Mouse (Mus musculus): ENCODE measurements around the gene Spc24. TPM values are rescaled to one million over a fixed set of nuclear protein-coding genes. Genes with fewer than 3 reads are reported as not detected.

Spc24 gene
- polyA plus RNA-seq (2015; fragmentation: Illumina TruSeq; extraction: RNeasy Lipid Tissue Mini Kit (QIAGEN cat#74804); ENCODE audit: low read depth, low replicate concordance), result 3.1 TPM

DNA sequence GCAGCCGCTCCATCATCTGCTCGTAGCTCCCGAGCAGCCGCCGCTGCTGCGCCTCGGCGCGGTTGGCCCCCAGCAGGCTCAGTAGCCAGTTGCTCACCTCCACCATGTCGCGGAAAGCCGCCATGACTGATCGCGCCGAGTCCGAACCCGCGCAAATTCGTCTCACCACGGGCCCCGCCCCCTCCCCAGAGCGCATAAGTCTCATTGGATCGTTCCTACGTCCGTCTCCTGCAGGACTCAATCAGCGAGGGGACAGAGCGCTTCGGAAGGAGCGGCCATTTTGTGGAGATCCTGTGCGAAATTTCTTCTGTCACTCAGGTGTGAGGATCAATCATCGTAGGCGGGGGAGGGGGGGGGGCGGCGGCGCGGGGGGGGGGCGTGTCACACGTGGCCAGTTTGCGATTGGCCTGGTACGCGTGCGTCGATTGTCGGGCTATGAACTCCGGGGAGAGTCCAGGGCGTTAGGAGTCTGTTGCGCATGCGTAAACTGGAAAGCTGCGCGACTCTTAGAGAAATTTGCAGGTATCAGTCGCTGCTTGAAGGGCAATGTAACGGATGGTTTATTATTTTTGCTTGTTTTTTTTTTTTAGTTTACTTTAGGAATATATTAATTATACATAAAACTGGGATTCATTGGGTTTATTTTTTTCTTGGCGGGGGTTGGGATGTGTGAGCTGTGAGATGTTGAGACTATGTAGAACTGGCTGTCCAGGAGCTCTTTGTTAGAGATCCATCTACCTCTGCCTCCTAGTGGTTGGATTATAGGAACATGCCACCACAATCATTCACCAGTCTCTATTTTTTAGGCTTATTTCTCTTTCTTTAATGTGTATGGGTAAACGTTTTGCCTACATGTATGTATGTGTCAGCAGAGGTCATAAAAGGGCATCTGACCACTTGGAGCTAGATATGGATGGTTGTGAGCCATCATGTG, at the start of gene Spc24:
Spc24 (minus strand) TSS at position 149 of the 934 bp plus-strand sequence.

DNA sequence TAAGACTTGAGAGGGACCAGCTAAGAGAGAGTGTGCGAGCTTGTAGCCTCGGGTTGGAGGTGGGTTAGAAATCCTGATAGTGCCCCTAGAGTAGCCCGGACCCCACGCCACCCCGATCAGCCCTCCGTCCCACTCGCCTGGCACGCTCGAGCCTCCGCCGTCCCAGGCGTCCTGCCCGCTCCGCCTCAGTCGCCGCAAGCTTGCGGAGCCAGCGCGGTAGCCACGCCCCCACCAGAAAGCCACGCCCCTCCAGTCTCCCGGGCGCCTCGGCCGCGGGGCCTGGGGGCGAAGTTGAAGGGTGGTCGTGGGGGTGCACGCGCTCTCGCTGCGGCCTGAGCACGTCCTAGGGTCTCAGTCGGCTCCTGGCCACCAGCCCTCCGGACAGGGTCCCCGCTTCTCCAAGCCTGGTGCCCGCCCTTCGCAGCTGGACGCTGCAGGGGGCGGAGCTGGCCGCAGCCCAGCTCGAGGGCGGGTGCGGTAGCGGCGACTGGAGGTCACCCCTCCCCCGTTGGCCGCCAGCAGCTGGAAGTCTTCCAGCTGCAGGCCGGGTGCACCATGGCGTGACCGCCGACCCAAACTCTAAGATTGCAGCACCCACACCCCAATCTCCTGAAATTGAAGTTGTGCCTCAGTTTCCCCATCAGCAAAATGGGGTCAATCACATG, 38.4 kb upstream of the Spc24 start, which contains the start of gene Kank2:
Kank2 (minus strand) TSS at position 400 of the 665 bp plus-strand sequence.

DNA sequence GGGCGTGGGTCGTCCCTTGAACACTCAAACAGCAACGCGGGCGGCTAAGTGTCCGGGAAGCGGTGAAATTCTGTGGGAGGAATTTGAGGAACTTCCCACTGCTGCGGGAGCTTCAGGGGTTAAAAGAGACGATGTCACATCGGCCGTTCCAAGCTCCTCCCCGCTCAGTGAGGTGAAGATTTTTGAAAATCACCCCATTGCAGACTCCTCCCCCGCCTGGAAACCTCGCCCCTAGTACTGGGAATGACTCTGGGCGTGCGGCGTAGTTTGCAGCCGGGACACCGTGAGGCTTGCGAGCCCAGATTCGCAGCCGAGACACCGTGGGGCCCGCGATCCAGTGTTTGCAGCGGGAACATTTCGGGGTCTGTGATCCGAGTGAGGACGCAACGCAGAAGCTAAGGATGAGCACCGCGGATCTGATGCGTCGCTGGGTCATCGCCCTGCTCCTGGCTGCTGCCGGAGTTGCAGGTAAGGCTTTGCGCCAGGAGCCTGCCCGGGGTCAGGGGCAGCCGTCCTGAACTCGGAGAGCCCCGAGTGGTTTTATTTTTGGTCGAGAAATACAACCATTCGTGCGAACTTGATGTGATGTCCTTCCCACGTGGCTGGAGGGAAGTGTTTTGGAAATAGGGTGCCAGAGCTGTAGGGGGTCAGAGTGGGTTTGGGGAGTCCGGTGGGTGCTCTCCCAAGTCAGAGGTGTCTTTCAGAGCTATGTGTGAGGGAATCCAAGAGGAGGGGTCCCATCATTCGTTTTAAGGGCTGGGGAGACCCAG, 36.5 kb downstream of the Spc24 start, which contains the start of gene Ldlr:
Ldlr (plus strand) TSS at position 107 of the 770 bp plus-strand sequence.

Other genes with a start within 250 kb of the Spc24 start
- gene AB124611, start 234.1 kb downstream of the Spc24 start, polyA plus RNA-seq (2015; fragmentation: Illumina TruSeq; extraction: RNeasy Lipid Tissue Mini Kit (QIAGEN cat#74804); ENCODE audit: low read depth, low replicate concordance), result 0.88 TPM
- 48.7 TPM for gene Carm1, start 213.4 kb downstream of the Spc24 start, polyA plus RNA-seq (2015; fragmentation: Illumina TruSeq; extraction: RNeasy Lipid Tissue Mini Kit (QIAGEN cat#74804); ENCODE audit: low read depth, low replicate concordance)
- gene Timm29, start 167.6 kb downstream of the Spc24 start, polyA plus RNA-seq (2015; fragmentation: Illumina TruSeq; extraction: RNeasy Lipid Tissue Mini Kit (QIAGEN cat#74804); ENCODE audit: low read depth, low replicate concordance), result 49.5 TPM
- 24.2 TPM for gene Yipf2, start 167.5 kb downstream of the Spc24 start, polyA plus RNA-seq (2015; fragmentation: Illumina TruSeq; extraction: RNeasy Lipid Tissue Mini Kit (QIAGEN cat#74804); ENCODE audit: low read depth, low replicate concordance)
- gene Smarca4, start 144.1 kb downstream of the Spc24 start, polyA plus RNA-seq (2015; fragmentation: Illumina TruSeq; extraction: RNeasy Lipid Tissue Mini Kit (QIAGEN cat#74804); ENCODE audit: low read depth, low replicate concordance), result 58.5 TPM
- gene Ldlr, start 36.8 kb downstream of the Spc24 start, polyA plus RNA-seq (2015; fragmentation: Illumina TruSeq; extraction: RNeasy Lipid Tissue Mini Kit (QIAGEN cat#74804); ENCODE audit: low read depth, low replicate concordance), result 12.1 TPM
- gene Kank2, start 38.4 kb upstream of the Spc24 start, polyA plus RNA-seq (2015; fragmentation: Illumina TruSeq; extraction: RNeasy Lipid Tissue Mini Kit (QIAGEN cat#74804); ENCODE audit: low read depth, low replicate concordance), result 6.3 TPM
- gene Angptl8, start 75.2 kb upstream of the Spc24 start, polyA plus RNA-seq (2015; fragmentation: Illumina TruSeq; extraction: RNeasy Lipid Tissue Mini Kit (QIAGEN cat#74804); ENCODE audit: low read depth, low replicate concordance), result not detected
- gene Dock6, start 92.3 kb upstream of the Spc24 start, polyA plus RNA-seq (2015; fragmentation: Illumina TruSeq; extraction: RNeasy Lipid Tissue Mini Kit (QIAGEN cat#74804); ENCODE audit: low read depth, low replicate concordance), result 14.2 TPM
- 6.5 TPM for gene Rab3d, start 157.9 kb upstream of the Spc24 start, polyA plus RNA-seq (2015; fragmentation: Illumina TruSeq; extraction: RNeasy Lipid Tissue Mini Kit (QIAGEN cat#74804); ENCODE audit: low read depth, low replicate concordance)
- 17.4 TPM for gene Ccdc159, start 167.2 kb upstream of the Spc24 start, polyA plus RNA-seq (2015; fragmentation: Illumina TruSeq; extraction: RNeasy Lipid Tissue Mini Kit (QIAGEN cat#74804); ENCODE audit: low read depth, low replicate concordance)
- 55.2 TPM for gene Tmem205, start 167.3 kb upstream of the Spc24 start, polyA plus RNA-seq (2015; fragmentation: Illumina TruSeq; extraction: RNeasy Lipid Tissue Mini Kit (QIAGEN cat#74804); ENCODE audit: low read depth, low replicate concordance)
- 109 TPM for gene Plppr2, start 176.7 kb upstream of the Spc24 start, polyA plus RNA-seq (2015; fragmentation: Illumina TruSeq; extraction: RNeasy Lipid Tissue Mini Kit (QIAGEN cat#74804); ENCODE audit: low read depth, low replicate concordance)
- gene Swsap1, start 195.5 kb upstream of the Spc24 start, polyA plus RNA-seq (2015; fragmentation: Illumina TruSeq; extraction: RNeasy Lipid Tissue Mini Kit (QIAGEN cat#74804); ENCODE audit: low read depth, low replicate concordance), result 17.0 TPM
- 11.1 TPM for gene Epor, start 203.2 kb upstream of the Spc24 start, polyA plus RNA-seq (2015; fragmentation: Illumina TruSeq; extraction: RNeasy Lipid Tissue Mini Kit (QIAGEN cat#74804); ENCODE audit: low read depth, low replicate concordance)
- 1.7 TPM for gene Rgl3, start 229.1 kb upstream of the Spc24 start, polyA plus RNA-seq (2015; fragmentation: Illumina TruSeq; extraction: RNeasy Lipid Tissue Mini Kit (QIAGEN cat#74804); ENCODE audit: low read depth, low replicate concordance)
- gene Ccdc151, start 242.3 kb upstream of the Spc24 start, polyA plus RNA-seq (2015; fragmentation: Illumina TruSeq; extraction: RNeasy Lipid Tissue Mini Kit (QIAGEN cat#74804); ENCODE audit: low read depth, low replicate concordance), result 5.1 TPM
- 85.6 TPM for gene Prkcsh, start 242.5 kb upstream of the Spc24 start, polyA plus RNA-seq (2015; fragmentation: Illumina TruSeq; extraction: RNeasy Lipid Tissue Mini Kit (QIAGEN cat#74804); ENCODE audit: low read depth, low replicate concordance)